Mouse (Mus musculus) hindbrain, postnatal 0 days (tissue): Measurements from ENCODE around the gene Ap5b1. TPM values are rescaled to one million over a fixed set of nuclear protein-coding genes. Genes with fewer than 3 reads are reported as not detected.

Experiments
- ATAC-seq: fragments of 200-750 bp; cut with Nextera tagmentation; 2 replicates; pipeline ENCODE4 v1.8.0; 2017; ENCODE audit warnings: mild to moderate bottlenecking, moderate TSS enrichment, moderate library complexity
- DNase-seq: peaks from one replicate; pipeline ENCODE4 v3.0.0-alpha.2; 2015; ENCODE audit warnings: low spot score
- H3K27ac ChIP-seq: fragments of 300-500 bp; sonication (generic); 2 replicates; pipeline ENCODE4 v1.5.1; 2014; ENCODE audit warnings: mild to moderate bottlenecking
- H3K27me3 ChIP-seq: fragments of 300-500 bp; sonication (generic); 2 replicates; pipeline ENCODE4 v1.6.1; 2014; ENCODE audit warnings: low read length, mixed read lengths; ENCODE audit not compliant: insufficient read depth
- H3K36me3 ChIP-seq: fragments of 300-500 bp; sonication (generic); 2 replicates; pipeline ENCODE4 v1.6.1; 2014; ENCODE audit warnings: low read length, mixed read lengths; ENCODE audit not compliant: insufficient read depth
- H3K4me1 ChIP-seq: fragments of 300-500 bp; sonication (generic); 2 replicates; pipeline ENCODE4 v1.6.1; 2014; ENCODE audit warnings: antibody characterized with exemption, low read length, mixed read lengths; ENCODE audit not compliant: insufficient read depth
- H3K4me2 ChIP-seq: fragments of 300-500 bp; sonication (generic); 2 replicates; pipeline ENCODE4 v1.6.1; 2014; ENCODE audit warnings: low read depth, mild to moderate bottlenecking, low read length, moderate library complexity, mixed read lengths
- H3K4me3 ChIP-seq: fragments of 300-500 bp; sonication (generic); 2 replicates; pipeline ENCODE4 v1.5.1; 2014; ENCODE audit warnings: low read length
- H3K9ac ChIP-seq: fragments of 300-500 bp; sonication (generic); replicated peaks from 2 replicates; pipeline ENCODE4 v1.6.1; 2014; ENCODE audit warnings: mild to moderate bottlenecking, low read length, moderate library complexity, mixed read lengths
- H3K9me3 ChIP-seq: fragments of 300-500 bp; sonication (generic); 2 replicates; pipeline ENCODE4 v1.6.1; 2016; ENCODE audit warnings: low read length, mixed read lengths
- CTCF ChIP-seq: IDR thresholded peaks from 2 replicates; pipeline ENCODE4 v1.5.1; 2016; ENCODE audit warnings: antibody characterized with exemption, control low read depth, low read depth
- WGBS: fragments of 180-500 bp; shearing (Covaris S2); extraction: QIAGEN DNeasy Blood & Tissue Kit; methylation state at CpG from one replicate; pipeline ENCODE4 v1.1.7; 2014; 5-methylcytosine and 5-hydroxymethylcytosine counted together
- polyA plus RNA-seq: library from polyadenylated mRNA; unstranded; fragments of >200 nt; fragmentation: Nextera tagmentation; extraction: Ambion mirVana; gene quantifications from 2 replicates; pipeline ENCODE4 v1.2.1, GENCODE M21; 2015
- total RNA-seq: library from RNA; depleted of rRNA; stranded (reverse); fragments of >200 nt; gene quantifications from 2 replicates; pipeline ENCODE4 v1.2.3, GENCODE M21; 2014; rRNA removed

The Ap5b1 gene
- total and polyA plus RNA-seq, 2 experiments from 2014 or later, result 2.6 to 19.3 TPM

- no peak overlapping the region for H3K4me2 ChIP-seq
- no peak overlapping the region for H3K4me3 ChIP-seq
- TF ChIP-seq CTCF, result no peak
- ATAC-seq, result no peak
- no peak overlapping the region for H3K27ac ChIP-seq
- 50% methylated on average over 2 of the region's 2 CpGs for WGBS
- no peaks in the 10 kb centered on the region; the same call in 1 of the 2 replicates for H3K27me3 ChIP-seq
- no peak for DNase-seq
- H3K4me1 ChIP-seq, result no peaks in the 10 kb centered on the region
- H3K9ac ChIP-seq, result no peak overlapping the region
- H3K36me3 ChIP-seq, result no peaks in the 10 kb centered on the region
- H3K9me3 ChIP-seq, result no peaks in the 10 kb centered on the region
Observed at GRCm38 (mm10) chr19:5614953-5615352, 47.1 kb downstream of the Ap5b1 start.

GRCm38 (mm10) chr19:5620007-5620406, 52.2 kb downstream of the Ap5b1 start:
- TF ChIP-seq CTCF, result no peak
- DNase-seq (no peak), ATAC-seq (no peak)
- H3K4me1 ChIP-seq, result no peaks in the 10 kb centered on the region
- no peaks in the 10 kb centered on the region for H3K9me3 ChIP-seq
- no peaks in the 10 kb centered on the region; the same call in 1 of the 2 replicates for H3K27me3 ChIP-seq
- no peak overlapping the region for H3K4me3 ChIP-seq
- no peak overlapping the region for H3K4me2 ChIP-seq
- H3K9ac ChIP-seq, result no peak overlapping the region
- WGBS, result 93% methylated on average over 4 of the region's 4 CpGs
- H3K27ac ChIP-seq, result no peak overlapping the region
- H3K36me3 ChIP-seq, result no peaks in the 10 kb centered on the region

Other genes with a start within 250 kb of the Ap5b1 start
- gene Catsper1, start 232.3 kb upstream of the Ap5b1 start, total RNA-seq, result not detected in 2 replicates
- gene Catsper1, start 232.3 kb upstream of the Ap5b1 start, polyA plus RNA-seq, result not detected in 2 replicates
- gene Cst6, start 218.5 kb upstream of the Ap5b1 start, total RNA-seq, result 0.50 and 9.8 TPM in 2 replicates
- 14.9 and 16.1 TPM in 2 replicates for gene Cst6, start 218.5 kb upstream of the Ap5b1 start, polyA plus RNA-seq
- 21.2 and 25.2 TPM in 2 replicates for gene Eif1ad, start 201.3 kb upstream of the Ap5b1 start, total RNA-seq
- gene Eif1ad, start 201.3 kb upstream of the Ap5b1 start, polyA plus RNA-seq, result 46.7 and 49.2 TPM in 2 replicates
- 78.3 and 95.8 TPM in 2 replicates for gene Banf1, start 200.9 kb upstream of the Ap5b1 start, total RNA-seq
- 316 and 319 TPM in 2 replicates for gene Banf1, start 200.9 kb upstream of the Ap5b1 start, polyA plus RNA-seq
- 23.2 and 30.5 TPM in 2 replicates for gene Sart1, start 179.3 kb upstream of the Ap5b1 start, total RNA-seq
- 45.0 and 47.4 TPM in 2 replicates for gene Sart1, start 179.3 kb upstream of the Ap5b1 start, polyA plus RNA-seq
- gene Tsga10ip, start 165.5 kb upstream of the Ap5b1 start, total RNA-seq, result not detected in 2 replicates
- not detected in 2 replicates for gene Tsga10ip, start 165.5 kb upstream of the Ap5b1 start, polyA plus RNA-seq
- gene Drap1, start 143.0 kb upstream of the Ap5b1 start, total RNA-seq, result 111 and 123 TPM in 2 replicates
- gene Drap1, start 143.0 kb upstream of the Ap5b1 start, polyA plus RNA-seq, result 331 and 338 TPM in 2 replicates
- gene AI837181, start 142.9 kb upstream of the Ap5b1 start, total RNA-seq, result 85.1 and 100 TPM in 2 replicates
- 81.8 and 82.8 TPM in 2 replicates for gene AI837181, start 142.9 kb upstream of the Ap5b1 start, polyA plus RNA-seq
- not detected in 2 replicates for gene Fosl1, start 120.5 kb upstream of the Ap5b1 start, total RNA-seq
- not detected in 2 replicates for gene Fosl1, start 120.5 kb upstream of the Ap5b1 start, polyA plus RNA-seq
- gene Ccdc85b, start 110.1 kb upstream of the Ap5b1 start, total RNA-seq, result 17.4 and 18.5 TPM in 2 replicates
- 16.0 and 16.1 TPM in 2 replicates for gene Ccdc85b, start 110.1 kb upstream of the Ap5b1 start, polyA plus RNA-seq
- 76.1 and 103 TPM in 2 replicates for gene Fibp, start 107.4 kb upstream of the Ap5b1 start, total RNA-seq
- gene Fibp, start 107.4 kb upstream of the Ap5b1 start, polyA plus RNA-seq, result 172 and 179 TPM in 2 replicates
- gene Ctsw, start 99.5 kb upstream of the Ap5b1 start, total RNA-seq, result 1.2 and 4.5 TPM in 2 replicates
- gene Ctsw, start 99.5 kb upstream of the Ap5b1 start, polyA plus RNA-seq, result 1.6 and 2.0 TPM in 2 replicates
- 46.3 and 49.3 TPM in 2 replicates for gene Efemp2, start 94.1 kb upstream of the Ap5b1 start, total RNA-seq
- gene Efemp2, start 94.1 kb upstream of the Ap5b1 start, polyA plus RNA-seq, result 36.5 and 41.7 TPM in 2 replicates
- 56.8 and 58.8 TPM in 2 replicates for gene Mus81, start 79.6 kb upstream of the Ap5b1 start, total RNA-seq
- 27.4 and 27.7 TPM in 2 replicates for gene Mus81, start 79.6 kb upstream of the Ap5b1 start, polyA plus RNA-seq
- gene Cfl1, start 77.6 kb upstream of the Ap5b1 start, total RNA-seq, result 1,468 and 1,477 TPM in 2 replicates
- gene Cfl1, start 77.6 kb upstream of the Ap5b1 start, polyA plus RNA-seq, result 3,076 and 3,214 TPM in 2 replicates
- 3.8 and 4.8 TPM in 2 replicates for gene 1700020D05Rik, start 64.2 kb upstream of the Ap5b1 start, total RNA-seq
- not detected in 2 replicates for gene 1700020D05Rik, start 64.2 kb upstream of the Ap5b1 start, polyA plus RNA-seq
- 78.0 and 79.0 TPM in 2 replicates for gene Snx32, start 57.5 kb upstream of the Ap5b1 start, total RNA-seq
- gene Snx32, start 57.5 kb upstream of the Ap5b1 start, polyA plus RNA-seq, result 75.0 and 79.6 TPM in 2 replicates
- not detected in 2 replicates for gene Ovol1, start 7.4 kb upstream of the Ap5b1 start, total RNA-seq
- gene Ovol1, start 7.4 kb upstream of the Ap5b1 start, polyA plus RNA-seq, result 0.25 TPM in 1 of 2 replicates, not detected in the other
- 33.6 and 40.4 TPM in 2 replicates for gene Rnaseh2c, start 33.8 kb downstream of the Ap5b1 start, total RNA-seq
- gene Rnaseh2c, start 33.8 kb downstream of the Ap5b1 start, polyA plus RNA-seq, result 66.4 and 75.4 TPM in 2 replicates
- gene Kat5, start 42.2 kb downstream of the Ap5b1 start, total RNA-seq, result 95.2 and 163 TPM in 2 replicates
- 72.0 and 74.0 TPM in 2 replicates for gene Kat5, start 42.2 kb downstream of the Ap5b1 start, polyA plus RNA-seq
- gene Rela, start 69.5 kb downstream of the Ap5b1 start, total RNA-seq, result 40.1 and 40.8 TPM in 2 replicates
- gene Rela, start 69.5 kb downstream of the Ap5b1 start, polyA plus RNA-seq, result 30.3 and 33.1 TPM in 2 replicates
- gene Sipa1, start 95.7 kb downstream of the Ap5b1 start, total RNA-seq, result 25.6 and 43.2 TPM in 2 replicates
- gene Sipa1, start 95.7 kb downstream of the Ap5b1 start, polyA plus RNA-seq, result 18.7 and 18.8 TPM in 2 replicates
- gene Map3k11, start 120.7 kb downstream of the Ap5b1 start, total RNA-seq, result 20.6 and 20.7 TPM in 2 replicates
- 10.0 and 10.7 TPM in 2 replicates for gene Map3k11, start 120.7 kb downstream of the Ap5b1 start, polyA plus RNA-seq
- gene Pcnx3, start 120.9 kb downstream of the Ap5b1 start, total RNA-seq, result 75.1 and 97.0 TPM in 2 replicates
- 16.8 and 17.2 TPM in 2 replicates for gene Pcnx3, start 120.9 kb downstream of the Ap5b1 start, polyA plus RNA-seq
- gene Kcnk7, start 136.3 kb downstream of the Ap5b1 start, total RNA-seq, result not detected in 2 replicates
- gene Kcnk7, start 136.3 kb downstream of the Ap5b1 start, polyA plus RNA-seq, result 0.19 and 0.61 TPM in 2 replicates
- 16.6 and 19.7 TPM in 2 replicates for gene Ehbp1l1, start 158.3 kb downstream of the Ap5b1 start, total RNA-seq
- gene Ehbp1l1, start 158.3 kb downstream of the Ap5b1 start, polyA plus RNA-seq, result 40.0 and 43.0 TPM in 2 replicates
- 177 and 188 TPM in 2 replicates for gene Fam89b, start 161.6 kb downstream of the Ap5b1 start, total RNA-seq
- gene Fam89b, start 161.6 kb downstream of the Ap5b1 start, polyA plus RNA-seq, result 131 and 140 TPM in 2 replicates
- gene Ltbp3, start 172.9 kb downstream of the Ap5b1 start, total RNA-seq, result 43.0 and 50.2 TPM in 2 replicates
- 14.0 and 14.4 TPM in 2 replicates for gene Ltbp3, start 172.9 kb downstream of the Ap5b1 start, polyA plus RNA-seq
- 84.1 and 96.6 TPM in 2 replicates for gene Scyl1, start 203.4 kb downstream of the Ap5b1 start, total RNA-seq
- 73.3 and 76.2 TPM in 2 replicates for gene Scyl1, start 203.4 kb downstream of the Ap5b1 start, polyA plus RNA-seq